Mouse (Mus musculus) spleen, postnatal 14 days (tissue): ENCODE measurements around the gene Vstm2l.
A peak's percentile ranks its signal among the peaks of the same experiment; 100 is the strongest.

Source experiments
- DNase-seq, 2 experiments: peaks; one replicate each; pipeline ENCODE4 v3.0.0; 2021 to 2022; ENCODE audit warnings: low spot score in 2 of 2

The Vstm2l gene

GRCm38 (mm10) chr2:157914105-157914764 lies at the start of gene Vstm2l:
Gene Vstm2l, plus strand, starts transcription at chr2:157914653.
- DNase-seq, result no peak

GRCm38 (mm10) chr2:157867126-157867525 lies 47.3 kb upstream of the Vstm2l start:
- no peak for DNase-seq

GRCm38 (mm10) chr2:157870247-157870646 lies 44.2 kb upstream of the Vstm2l start:
- no peak for DNase-seq

GRCm38 (mm10) chr2:157873223-157873622 lies 41.2 kb upstream of the Vstm2l start:
- DNase-seq, result no peak

GRCm38 (mm10) chr2:157873691-157874090 lies 40.8 kb upstream of the Vstm2l start:
- no peak for DNase-seq

GRCm38 (mm10) chr2:157875111-157875510 lies 39.3 kb upstream of the Vstm2l start:
- no peak for DNase-seq

- no peak for DNase-seq
Observed at GRCm38 (mm10) chr2:157877394-157877793, 37.1 kb upstream of the Vstm2l start.

- no peak for DNase-seq
Observed at GRCm38 (mm10) chr2:157877967-157878366, 36.5 kb upstream of the Vstm2l start.

- DNase-seq, result no peak
Observed at GRCm38 (mm10) chr2:157881939-157882338, 32.5 kb upstream of the Vstm2l start.

GRCm38 (mm10) chr2:157887275-157888025 lies 27.0 kb upstream of the Vstm2l start:
- DNase-seq, result no peak

GRCm38 (mm10) chr2:157891166-157891565 lies 23.3 kb upstream of the Vstm2l start:
- no peak for DNase-seq

GRCm38 (mm10) chr2:157897131-157897530 lies 17.3 kb upstream of the Vstm2l start:
- DNase-seq, result no peak

- DNase-seq, result peak; percentile 31 to 57
Observed at GRCm38 (mm10) chr2:157913204-157913636, 1.2 kb upstream of the Vstm2l start.

- no peak for DNase-seq
Observed at GRCm38 (mm10) chr2:157913705-157914104, 748 bp upstream of the Vstm2l start.

GRCm38 (mm10) chr2:157914889-157915517 lies 550 bp downstream of the Vstm2l start:
- no peak for DNase-seq

GRCm38 (mm10) chr2:157918529-157918928 lies 4.1 kb downstream of the Vstm2l start:
- no peak for DNase-seq

GRCm38 (mm10) chr2:157921551-157921950 lies 7.1 kb downstream of the Vstm2l start:
- no peak for DNase-seq

GRCm38 (mm10) chr2:157923406-157923805 lies 9.0 kb downstream of the Vstm2l start:
- no peak for DNase-seq

- no peak for DNase-seq
Observed at GRCm38 (mm10) chr2:157924504-157924903, 10.1 kb downstream of the Vstm2l start.

GRCm38 (mm10) chr2:157926502-157926901 lies 12.0 kb downstream of the Vstm2l start:
- DNase-seq, result no peak

- DNase-seq, result no peak
Observed at GRCm38 (mm10) chr2:157926927-157927326, 12.5 kb downstream of the Vstm2l start.

GRCm38 (mm10) chr2:157927397-157927796 lies 12.9 kb downstream of the Vstm2l start:
- no peak for DNase-seq

GRCm38 (mm10) chr2:157927815-157928214 lies 13.4 kb downstream of the Vstm2l start:
- no peak for DNase-seq
